Mouse (Mus musculus) large intestine, adult 2 months (tissue): Measurements from ENCODE around the gene Sec24a. TPM values are rescaled to one million over a fixed set of nuclear protein-coding genes. Genes with fewer than 3 reads are reported as not detected.

ENCODE experiments used
- DNase-seq: peaks from one replicate; pipeline ENCODE4 v3.0.0-alpha.2; 2012; ENCODE audit warnings: low read depth, low spot score
- WGBS: fragments of 180-500 bp; shearing (Covaris S2); methylation state at CpG from one replicate; pipeline ENCODE4 v1.1.7; 2018; 5-methylcytosine and 5-hydroxymethylcytosine counted together
- polyA plus RNA-seq: library from polyadenylated mRNA; depleted of rRNA; stranded (reverse); fragments of >200 nt; gene quantifications from 2 replicates; pipeline ENCODE4 v1.2.3, GENCODE M21; 2012; rRNA removed

Sec24a gene
- polyA plus RNA-seq, 1 experiment, result 13.2 TPM

DNA sequence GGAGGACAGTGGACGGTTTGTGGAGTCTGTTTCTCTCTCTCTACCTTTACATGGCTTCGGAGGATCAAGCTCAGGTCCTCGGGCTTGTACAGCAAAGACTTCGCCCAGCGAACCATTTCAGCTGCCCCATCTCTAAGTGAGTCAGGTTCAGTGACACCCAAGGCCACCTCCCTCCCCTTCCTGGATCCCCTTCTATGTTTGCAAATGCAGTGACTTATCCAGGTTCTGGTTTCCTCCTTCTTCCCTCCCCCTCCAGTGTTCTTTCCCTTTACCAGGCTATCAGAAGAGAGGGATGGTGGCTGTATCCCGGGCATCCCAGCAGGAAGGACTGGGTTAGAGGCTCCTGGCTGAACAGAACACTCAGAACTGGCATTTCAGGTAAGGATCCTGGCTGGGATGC is 109.7 kb downstream of the Sec24a start:
- no peak for DNase-seq
- 77% methylated on average over 6 of the region's 6 CpGs for WGBS

DNA sequence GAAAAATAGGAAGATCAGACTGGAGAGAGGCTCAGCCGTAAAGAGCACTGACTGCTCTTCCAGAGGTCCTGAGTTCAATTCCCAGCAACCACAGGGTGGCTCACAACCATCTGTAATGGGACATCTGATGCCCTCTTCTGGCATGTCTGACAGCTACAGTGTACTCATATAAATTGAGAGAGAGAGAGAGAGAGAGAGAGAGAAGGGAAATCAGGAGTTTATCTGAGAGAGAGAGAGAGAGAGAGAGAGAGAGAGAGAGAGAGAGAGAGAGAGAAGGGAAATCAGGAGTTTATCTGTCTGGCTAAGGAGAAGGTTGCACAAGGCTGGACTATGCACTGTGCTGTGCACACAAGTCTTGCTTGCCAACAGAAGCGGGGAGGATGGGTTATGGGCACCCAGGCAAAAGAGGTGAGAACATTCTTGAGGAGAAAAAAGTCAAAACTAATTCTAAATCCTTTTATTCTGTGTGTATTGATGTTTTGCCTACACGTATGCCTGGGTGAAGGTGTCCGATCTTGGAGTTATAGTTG is 110.5 kb downstream of the Sec24a start:
- DNase-seq, result no peak
- WGBS, result 90% methylated on average over 4 of the region's 4 CpGs

DNA sequence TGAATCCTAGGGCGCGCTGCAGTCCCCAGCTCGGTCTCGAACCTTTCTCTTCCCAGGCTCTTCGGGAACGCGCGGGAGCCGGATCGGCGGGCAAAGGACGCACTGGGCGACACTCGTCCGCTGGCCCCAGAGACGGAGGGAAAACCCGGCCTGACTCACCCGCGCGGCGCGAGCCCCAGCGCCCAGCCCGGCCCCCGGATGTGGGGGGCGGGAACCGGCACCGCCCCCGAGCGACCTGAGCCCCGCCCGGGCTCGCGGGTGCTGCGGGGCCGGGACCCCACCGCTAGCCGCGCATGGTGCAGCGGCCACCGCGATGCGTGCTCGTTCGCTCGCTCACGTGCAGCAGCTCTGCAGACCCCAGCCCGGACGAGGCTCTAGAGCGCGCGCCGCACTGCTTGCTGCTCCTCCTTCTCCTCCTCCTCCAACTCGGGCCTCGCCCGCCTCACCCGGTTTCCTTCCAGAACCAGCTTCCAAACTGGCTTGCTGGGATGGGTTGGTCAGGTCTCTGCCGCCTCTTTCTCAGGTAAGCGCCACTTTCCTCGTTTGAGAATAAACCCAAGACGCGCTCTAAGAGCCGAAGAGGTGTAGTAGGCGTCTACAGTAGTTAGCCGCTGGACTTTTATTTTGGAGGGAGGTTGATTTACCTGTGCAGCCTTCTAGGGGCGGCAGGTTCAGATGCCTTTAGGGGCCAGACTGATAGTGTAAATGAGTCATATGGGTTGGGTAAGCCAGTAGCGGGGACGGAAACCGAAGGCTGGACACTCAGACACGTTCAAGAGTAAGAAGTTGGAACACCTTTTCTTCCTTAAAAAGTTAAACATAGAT is 112.5 kb downstream of the Sec24a start, which contains the start of the genes N4bp3 and D930048N14Rik:
TSS of gene N4bp3 (minus strand) at position 152 of the 825 bp plus-strand sequence.
TSS of gene D930048N14Rik (plus strand) at position 264 of the 825 bp plus-strand sequence.
- DNase-seq, result no peak
- WGBS, result 1% methylated on average over 70 of the region's 70 CpGs

DNA sequence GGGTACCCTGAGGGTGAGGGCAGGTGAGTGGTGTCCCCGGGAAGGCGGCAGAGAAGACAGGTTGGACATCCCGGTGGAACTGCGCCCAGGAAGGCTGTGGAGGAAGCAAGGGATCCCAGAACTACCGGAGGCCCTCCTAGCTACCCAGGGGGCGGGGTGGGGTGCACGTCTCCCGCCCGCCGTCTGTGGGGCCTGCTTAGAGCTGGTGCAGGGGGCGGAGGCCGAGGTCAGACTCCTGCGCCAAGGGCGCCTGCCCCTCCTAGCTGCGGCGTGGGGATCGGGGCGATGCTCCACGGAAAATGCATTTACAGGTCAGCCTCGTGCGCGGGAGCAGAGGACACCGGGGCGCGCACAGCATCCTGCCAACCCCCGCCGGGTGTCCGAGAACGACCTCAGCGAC is 113.2 kb downstream of the Sec24a start:
- DNase-seq, result no peak
- WGBS, result under 1% methylated on average over 30 of the region's 30 CpGs

DNA sequence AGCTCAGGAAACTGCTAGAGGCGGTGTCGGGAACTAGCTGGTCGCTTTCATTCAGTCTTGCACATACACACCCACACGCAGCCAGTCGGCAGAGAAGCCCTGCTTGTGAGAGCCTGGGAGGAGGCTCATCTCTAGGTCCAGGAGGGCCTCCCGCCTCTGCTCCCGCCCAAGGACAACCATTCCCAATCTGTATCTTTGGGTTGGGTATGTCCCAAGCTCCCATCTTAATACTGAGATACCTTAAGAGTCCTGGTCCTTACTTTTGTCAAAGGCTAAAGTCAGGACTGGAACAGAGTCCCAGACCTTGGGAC is 113.6 kb downstream of the Sec24a start:
- 6% methylated on average over 7 of the region's 7 CpGs for WGBS
- DNase-seq, result no peak

DNA sequence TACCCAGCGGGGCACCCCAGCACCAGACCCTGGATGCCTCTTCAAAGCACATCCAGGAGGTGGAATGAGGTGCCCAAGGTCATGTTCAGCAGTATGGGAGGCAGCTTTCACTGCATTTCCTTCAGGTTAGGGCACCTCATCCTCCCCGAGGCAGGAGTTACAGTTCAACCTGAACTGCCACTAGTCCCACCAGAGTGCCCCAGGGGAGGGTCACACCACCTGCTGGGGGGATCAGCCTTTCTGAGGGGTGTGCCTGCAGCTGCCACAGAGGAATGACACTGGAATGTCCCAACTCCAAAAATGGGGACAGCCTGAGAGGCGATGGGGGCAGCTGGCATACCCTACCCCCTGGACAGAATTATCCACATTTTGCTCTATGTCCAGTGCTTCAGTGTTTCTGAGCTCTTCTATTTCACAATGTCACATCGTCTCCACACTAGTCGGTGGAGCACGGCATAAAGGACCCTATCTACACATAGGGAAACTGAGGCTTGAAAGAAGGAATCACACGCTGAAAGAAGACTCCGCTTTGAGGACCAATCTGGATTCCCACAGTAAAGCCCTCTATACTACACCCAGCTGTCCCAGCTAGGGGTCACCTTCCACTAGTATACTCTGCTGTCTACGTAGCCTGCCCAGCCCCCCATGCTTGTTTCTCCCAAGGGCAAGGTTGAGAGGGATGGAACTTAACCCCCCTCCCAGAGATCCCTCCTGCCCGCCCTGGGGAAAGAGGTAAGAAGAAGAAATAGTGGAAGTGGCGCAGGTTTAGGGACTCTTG is 114.1 kb downstream of the Sec24a start:
- WGBS, result 55% methylated on average over 11 of the region's 11 CpGs
- no peak for DNase-seq

DNA sequence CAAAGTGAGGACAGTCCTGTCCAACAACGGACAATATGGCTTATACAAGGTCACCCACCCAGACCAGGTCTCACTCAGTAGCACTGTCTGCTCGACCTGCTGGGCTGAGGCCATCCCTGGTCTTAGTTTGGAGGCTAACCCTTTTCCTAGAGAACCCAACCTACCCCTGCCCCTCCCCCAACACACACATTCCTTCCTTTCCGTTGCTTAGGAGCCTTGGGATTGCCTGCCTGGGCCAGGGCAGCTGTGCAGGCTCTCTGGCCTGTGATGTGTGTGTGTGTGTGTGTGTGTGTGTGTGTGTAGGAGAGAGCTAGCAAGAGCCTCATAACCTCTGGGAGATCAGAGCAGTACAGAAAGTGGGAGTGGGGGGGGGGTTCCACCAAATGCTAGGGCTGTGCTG is 114.9 kb downstream of the Sec24a start:
- no peak for DNase-seq

DNA sequence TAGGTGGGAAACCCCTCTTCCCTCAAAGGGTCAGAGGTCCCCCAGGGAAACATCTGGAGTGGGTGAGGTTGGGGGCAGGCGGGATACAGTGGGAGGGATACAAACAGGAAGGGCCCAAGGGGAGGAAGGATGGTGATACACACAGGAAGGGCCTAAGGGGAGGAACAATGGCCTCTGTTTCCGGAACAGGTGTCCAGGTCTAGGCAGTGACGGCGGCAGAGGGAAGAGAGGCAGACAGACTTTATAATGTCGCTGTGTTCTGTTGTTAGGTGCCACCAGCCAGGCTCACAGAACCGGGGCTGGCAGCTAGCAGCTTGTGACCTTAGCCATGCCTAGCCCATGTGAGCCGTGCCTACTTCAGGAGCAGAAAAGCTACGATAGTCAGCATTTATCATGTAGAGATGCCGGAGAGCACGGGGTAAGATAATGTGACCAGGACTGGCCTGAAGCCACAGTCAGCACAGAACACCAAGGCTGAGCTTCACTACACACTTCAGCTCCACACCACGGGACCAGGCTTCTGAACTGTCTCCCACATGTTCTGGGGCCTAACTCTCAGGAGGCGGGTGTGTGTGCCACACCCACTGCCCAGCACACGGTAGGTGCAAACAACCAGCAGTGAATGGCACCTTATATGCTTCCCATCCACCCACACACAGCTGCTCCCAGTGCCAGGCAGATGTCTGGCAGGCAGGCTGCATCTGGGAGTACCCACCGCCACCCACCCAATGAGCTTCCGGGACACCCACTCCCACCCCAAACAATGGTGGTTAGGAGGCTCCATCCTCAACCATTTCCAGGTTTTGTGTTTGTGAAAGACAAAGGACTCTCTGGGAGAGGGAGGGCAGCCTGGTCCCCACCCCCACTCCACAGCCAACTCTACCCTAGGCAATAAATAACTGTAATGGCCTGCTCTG is 116.4 kb downstream of the Sec24a start:
- no peak for DNase-seq

More for the DNA sequence above, 114.9 kb downstream of the Sec24a start:
- WGBS, result 41% methylated on average over 3 of the region's 3 CpGs

DNA sequence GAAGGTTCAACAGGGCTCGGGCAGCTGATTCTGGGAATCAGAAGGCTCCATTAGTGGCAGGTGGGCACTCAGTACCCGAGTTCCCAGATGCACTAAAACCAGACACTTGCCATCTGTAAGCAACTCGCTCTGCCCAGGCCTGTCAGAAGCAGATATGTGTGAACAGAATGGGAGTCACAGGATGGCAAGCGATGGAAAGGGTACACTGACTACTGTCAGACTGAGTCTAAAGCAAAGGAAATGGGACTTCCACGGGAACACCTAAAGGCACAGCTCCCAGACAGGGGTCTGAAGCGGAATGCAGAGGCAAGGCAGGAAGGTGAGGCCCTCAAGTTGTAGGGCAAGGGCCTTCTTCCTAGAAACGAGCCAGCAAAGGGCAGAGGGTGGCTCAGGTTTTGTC is 117.2 kb downstream of the Sec24a start:
- no peak for DNase-seq
- 87% methylated on average over 7 of the region's 7 CpGs for WGBS

More for the DNA sequence above, 116.4 kb downstream of the Sec24a start:
- 28% methylated on average over 15 of the region's 15 CpGs for WGBS

DNA sequence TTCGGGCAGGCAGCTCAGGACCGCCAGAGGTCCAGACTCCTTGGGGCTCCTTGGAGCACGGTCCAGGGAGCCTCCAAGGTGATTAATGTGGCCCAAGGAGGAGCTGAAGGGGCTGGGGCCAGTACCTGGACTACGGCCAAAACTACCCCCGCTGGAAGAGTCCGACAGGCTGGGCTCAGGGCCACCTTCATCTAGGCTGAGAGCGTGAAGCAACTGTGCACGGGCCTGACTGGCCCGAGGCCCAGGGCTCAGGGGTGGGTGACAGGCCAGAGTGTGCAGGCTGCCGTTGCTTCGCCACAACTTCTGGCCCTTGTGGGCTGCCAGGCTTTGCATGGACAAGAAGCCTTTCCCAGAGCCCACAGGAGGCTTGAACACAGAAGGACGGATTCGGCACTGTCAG is 118.1 kb downstream of the Sec24a start:
- 83% methylated on average over 13 of the region's 13 CpGs for WGBS
- DNase-seq, result no peak

DNA sequence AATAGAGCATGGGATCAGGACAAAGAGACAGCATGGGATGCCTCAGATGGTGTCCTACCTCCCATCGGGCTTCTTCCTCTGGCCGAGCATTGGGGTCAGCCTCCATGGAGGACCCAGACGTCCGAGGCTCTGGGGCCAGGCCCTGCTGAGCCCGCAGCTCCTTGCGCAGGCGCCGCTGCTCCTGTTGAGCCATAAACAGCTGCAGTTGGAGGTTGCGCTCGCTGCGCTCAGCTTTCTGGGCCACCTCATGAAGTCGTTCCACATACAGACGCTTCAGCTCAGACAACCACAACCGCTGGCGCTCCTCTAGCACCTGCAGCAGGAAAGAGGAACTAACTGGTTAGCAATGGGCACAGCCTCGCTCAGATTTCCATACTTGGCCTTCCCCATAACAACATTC is 119.2 kb downstream of the Sec24a start:
- DNase-seq, result no peak
- 83% methylated on average over 16 of the region's 16 CpGs for WGBS

DNA sequence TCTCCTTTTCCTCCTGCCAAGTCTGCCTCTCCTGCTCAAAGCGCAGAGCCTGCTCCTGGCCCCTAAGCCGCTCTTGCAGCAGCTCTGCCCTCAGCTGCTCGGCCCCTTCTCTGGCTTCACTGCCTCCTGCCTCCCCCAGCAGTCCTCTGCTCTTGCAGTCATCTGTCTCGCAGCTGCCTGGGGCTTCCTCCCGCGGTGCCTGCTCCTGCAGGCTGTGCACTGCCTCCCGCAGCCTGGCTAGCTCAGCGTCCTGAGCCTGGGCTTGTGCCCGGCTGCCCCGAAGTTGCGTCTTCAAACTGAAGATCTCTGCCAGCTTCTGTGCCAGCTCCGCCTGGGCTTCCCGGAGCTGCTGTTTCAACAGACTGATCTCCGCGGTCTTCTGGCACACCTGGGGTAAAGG is 119.7 kb downstream of the Sec24a start:
- WGBS, result 58% methylated on average over 15 of the region's 15 CpGs
- no peak for DNase-seq

DNA sequence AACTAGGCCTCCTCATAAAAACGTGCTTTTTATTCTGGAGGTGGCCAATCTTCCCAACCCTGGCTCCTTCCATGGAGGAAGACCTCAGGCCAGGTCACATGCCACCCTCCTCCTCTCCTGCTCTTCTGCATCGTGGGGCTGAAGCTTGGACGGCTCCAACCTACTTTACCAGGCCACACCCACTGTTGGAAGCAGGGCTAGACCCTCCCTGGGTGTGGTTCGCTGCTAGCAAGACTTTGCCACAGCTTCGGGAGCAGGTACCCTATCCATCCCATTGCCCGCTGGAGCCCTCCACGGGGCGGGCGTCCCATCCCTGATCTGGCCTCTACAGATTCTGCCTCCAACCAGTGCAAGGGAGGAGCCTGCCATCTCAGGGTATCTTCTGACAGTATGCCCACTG is 120.2 kb downstream of the Sec24a start:
- DNase-seq, result no peak
- WGBS, result 44% methylated on average over 9 of the region's 9 CpGs

Other genes with a start within 250 kb of the Sec24a start
- 14.2 and 24.8 TPM in 2 replicates for gene Phykpl, start 178.9 kb downstream of the Sec24a start, polyA plus RNA-seq
- gene Hnrnpab, start 156.8 kb downstream of the Sec24a start, polyA plus RNA-seq, result 144 and 192 TPM in 2 replicates
- gene Nhp2, start 143.9 kb downstream of the Sec24a start, polyA plus RNA-seq, result 69.0 and 81.4 TPM in 2 replicates
- 36.0 and 41.4 TPM in 2 replicates for gene Rmnd5b, start 127.7 kb downstream of the Sec24a start, polyA plus RNA-seq
- 4.0 and 5.2 TPM in 2 replicates for gene N4bp3, start 112.8 kb downstream of the Sec24a start, polyA plus RNA-seq
- gene D930048N14Rik, start 112.7 kb downstream of the Sec24a start, polyA plus RNA-seq, result 2.9 and 3.7 TPM in 2 replicates
- gene 0610009B22Rik, start 74.8 kb downstream of the Sec24a start, polyA plus RNA-seq, result 15.4 and 16.7 TPM in 2 replicates
- 40.5 and 63.0 TPM in 2 replicates for gene Sar1b, start 53 bp upstream of the Sec24a start, polyA plus RNA-seq
- gene Jade2, start 94.0 kb upstream of the Sec24a start, polyA plus RNA-seq, result 7.5 and 8.5 TPM in 2 replicates
- gene Cdkn2aipnl, start 204.0 kb upstream of the Sec24a start, polyA plus RNA-seq, result 29.6 and 32.9 TPM in 2 replicates
- gene Ube2b, start 237.1 kb upstream of the Sec24a start, polyA plus RNA-seq, result 35.4 and 40.0 TPM in 2 replicates
- gene Cdkl3, start 240.6 kb upstream of the Sec24a start, polyA plus RNA-seq, result 0.37 and 0.63 TPM in 2 replicates